Mouse (Mus musculus): ENCODE data around the gene Arl5c. TPM values are rescaled to one million over a fixed set of nuclear protein-coding genes. Genes with fewer than 3 reads are reported as not detected.
A peak's percentile ranks its signal among the peaks of the same experiment; 100 is the strongest.

The Arl5c gene
- polyA plus RNA-seq, 1 experiment from 2014 or later: 4.0 TPM

DNA sequence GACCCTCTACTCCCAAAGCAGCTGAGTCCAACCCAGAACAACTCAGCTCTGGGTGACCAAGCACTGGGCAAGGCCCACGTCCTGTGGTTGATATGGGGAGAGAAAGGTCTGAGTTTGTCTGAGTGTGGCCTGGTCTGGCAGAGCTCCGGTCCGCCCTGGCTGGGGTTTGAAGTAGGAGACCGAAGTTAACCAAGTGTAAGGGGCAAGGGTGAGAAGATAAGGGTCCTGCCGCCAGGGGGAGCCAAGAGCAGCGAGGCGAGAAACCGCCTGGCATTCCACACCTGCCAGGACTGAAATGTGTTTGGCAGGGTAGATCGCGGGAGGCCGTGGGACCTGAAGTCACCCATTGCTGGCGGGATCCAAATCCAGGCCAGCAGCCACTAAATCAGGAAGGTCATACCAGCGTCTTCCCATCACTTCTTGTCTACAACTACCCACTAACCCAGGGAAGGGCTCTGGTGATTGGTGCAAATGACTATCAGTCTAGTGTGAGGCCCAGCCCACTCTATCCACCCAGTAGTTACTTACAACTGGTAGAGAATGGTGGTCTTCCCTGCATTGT is 1.4 kb downstream of the Arl5c start:
- peak overlapping the region; percentile 42 to 50 for H3K4me3 ChIP-seq (ENCODE audit: control insufficient read depth in 1 of 2, insufficient read depth in 1 of 2, low read depth in 1 of 2, low read length in 2 of 2)
- H3K36me3 ChIP-seq (ENCODE audit: control insufficient read depth, insufficient read depth, low read length): no peaks in the 10 kb centered on the region
- no peak overlapping the region for H3K27ac ChIP-seq (replicated peaks in 1 of 2; ENCODE audit: control insufficient read depth in 1 of 2, insufficient read depth in 1 of 2, low read depth in 2 of 2, low read length in 2 of 2)
- ATAC-seq (ENCODE audit: insufficient number of reproducible peaks, insufficient read depth, low FRiP score, low read depth): peak; percentile 41; the same call in 1 of the 2 replicates
- peak overlapping the region; percentile 51 for H3K9ac ChIP-seq (ENCODE audit: low read length)
- WGBS: 5% methylated on average over 13 of the region's 13 CpGs
- H3K4me1 ChIP-seq (ENCODE audit: control insufficient read depth in 2 of 2, insufficient read depth in 2 of 2, low read length in 2 of 2): peaks cover 14 to 19% of the 10 kb centered on the region in 2 experiments
- H3K4me2 ChIP-seq (ENCODE audit: low read length): peak overlapping the region; percentile 83
- no peaks in the 10 kb centered on the region for H3K9me3 ChIP-seq (ENCODE audit: control insufficient read depth, low read length)
- peaks cover 5% of the 10 kb centered on the region; the same call in 1 of the 2 replicates for H3K27me3 ChIP-seq (ENCODE audit: control insufficient read depth, insufficient read depth, low read length)

DNA sequence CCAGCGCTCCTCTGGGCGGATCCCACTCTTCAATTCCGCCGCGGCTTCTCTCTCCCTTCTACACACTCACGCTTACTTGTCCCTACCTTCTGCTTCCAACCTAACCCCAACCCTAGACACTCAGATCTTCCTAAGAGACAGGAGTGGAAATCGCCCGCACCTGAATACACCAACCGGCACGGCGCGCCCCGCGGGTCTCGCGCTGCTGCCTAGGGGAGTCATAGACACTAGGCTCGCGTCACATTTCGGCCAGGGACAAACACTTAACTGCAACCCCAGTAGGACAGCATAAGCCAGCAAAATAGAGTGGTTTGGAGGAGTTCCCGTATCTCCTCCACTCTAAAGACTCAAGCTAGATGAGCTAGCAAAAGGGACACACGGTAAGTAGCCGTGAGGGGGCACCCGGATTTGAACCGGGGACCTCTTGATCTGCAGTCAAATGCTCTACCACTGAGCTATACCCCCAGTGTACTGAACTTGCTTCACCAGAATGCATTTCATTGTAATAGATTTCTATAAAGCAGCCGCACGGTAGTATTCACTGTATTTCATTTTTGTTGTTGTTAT is 7.4 kb downstream of the Arl5c start:
- peak; percentile 79 for ATAC-seq (ENCODE audit: insufficient number of reproducible peaks, insufficient read depth, low FRiP score, low read depth)
- H3K4me3 ChIP-seq (ENCODE audit: control insufficient read depth in 1 of 2, insufficient read depth in 1 of 2, low read depth in 1 of 2, low read length in 2 of 2): peak overlapping the region; percentile 95 to 99
- peaks cover 9 to 22% of the 10 kb centered on the region in 2 experiments; a peak in 3 of 4 replicates for H3K4me1 ChIP-seq (ENCODE audit: control insufficient read depth in 2 of 2, insufficient read depth in 2 of 2, low read length in 2 of 2)
- no peaks in the 10 kb centered on the region for H3K36me3 ChIP-seq (ENCODE audit: control insufficient read depth, insufficient read depth, low read length)
- peak overlapping the region; percentile 92 for H3K4me2 ChIP-seq (ENCODE audit: low read length)
- no peaks in the 10 kb centered on the region for H3K9me3 ChIP-seq (ENCODE audit: control insufficient read depth, low read length)
- peaks cover 26% of the 10 kb centered on the region for H3K27me3 ChIP-seq (ENCODE audit: control insufficient read depth, insufficient read depth, low read length)
- peak overlapping the region; percentile 89 for H3K9ac ChIP-seq (ENCODE audit: low read length)
- H3K27ac ChIP-seq (replicated peaks in 1 of 2; ENCODE audit: control insufficient read depth in 1 of 2, insufficient read depth in 1 of 2, low read depth in 2 of 2, low read length in 2 of 2): peak overlapping the region; percentile 77 to 88
- under 1% methylated on average over 26 of the region's 26 CpGs for WGBS

DNA sequence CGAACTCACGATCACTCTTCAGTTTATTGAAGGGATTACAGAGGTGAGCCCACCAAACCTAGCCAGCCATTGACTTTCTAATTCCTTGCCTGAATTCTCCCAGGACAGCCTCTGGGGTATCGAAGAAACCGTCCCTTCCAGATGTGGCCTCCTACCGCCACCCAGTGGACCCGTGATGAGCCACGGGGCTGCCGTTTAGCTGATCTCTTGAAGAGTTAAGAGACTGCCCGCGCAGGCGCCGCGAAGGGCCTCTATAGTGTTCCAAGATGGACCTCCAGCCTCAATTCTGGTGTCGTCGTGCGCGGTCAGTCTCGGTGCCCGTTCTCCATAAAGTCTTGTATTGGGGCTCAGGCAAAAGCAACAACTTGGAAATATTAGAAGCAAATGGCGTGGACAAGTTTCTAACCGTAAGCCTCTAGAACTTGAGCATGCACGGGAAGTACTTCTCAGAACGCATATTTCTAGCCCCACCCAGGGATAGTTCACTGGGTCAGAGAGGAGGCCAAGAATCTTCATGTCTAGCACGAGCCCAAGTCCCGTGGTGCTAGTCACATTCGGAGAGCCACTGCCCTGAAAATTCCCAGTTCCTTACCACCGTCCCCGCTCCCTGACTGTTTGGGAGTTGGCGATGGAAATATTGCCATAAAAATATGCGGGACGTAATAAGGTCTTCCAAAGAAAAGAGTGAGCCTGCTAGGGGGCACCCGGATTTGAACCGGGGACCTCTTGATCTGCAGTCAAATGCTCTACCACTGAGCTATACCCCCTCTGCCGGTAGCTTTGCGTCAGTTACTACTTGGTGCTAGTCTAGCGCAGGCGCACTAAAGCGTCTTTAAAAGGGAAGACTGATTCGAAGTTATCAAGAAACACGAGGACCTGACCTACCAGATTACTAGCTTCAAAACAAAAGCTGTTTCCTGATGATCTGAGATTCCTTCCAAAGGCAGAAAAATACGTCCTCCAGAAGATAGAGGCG is 8.1 kb downstream of the Arl5c start:
- Histone ChIP-seq H3K4me3 (ENCODE audit: control insufficient read depth in 1 of 2, insufficient read depth in 1 of 2, low read depth in 1 of 2, low read length in 2 of 2) (peak overlapping the region; percentile 95 to 99), H3K27me3 (ENCODE audit: control insufficient read depth, insufficient read depth, low read length) (peaks cover 26% of the 10 kb centered on the region), H3K36me3 (ENCODE audit: control insufficient read depth, insufficient read depth, low read length) (no peaks in the 10 kb centered on the region), H3K9me3 (ENCODE audit: control insufficient read depth, low read length) (no peaks in the 10 kb centered on the region), H3K4me2 (ENCODE audit: low read length) (peak overlapping the region; percentile 92), H3K4me1 (ENCODE audit: control insufficient read depth in 2 of 2, insufficient read depth in 2 of 2, low read length in 2 of 2) (peaks cover 9 to 22% of the 10 kb centered on the region in 2 experiments; a peak in 3 of 4 replicates), H3K9ac (ENCODE audit: low read length) (peak overlapping the region; percentile 89), H3K27ac (replicated peaks in 1 of 2; ENCODE audit: control insufficient read depth in 1 of 2, insufficient read depth in 1 of 2, low read depth in 2 of 2, low read length in 2 of 2) (peak overlapping the region; percentile 77 to 88)
- ATAC-seq (ENCODE audit: insufficient number of reproducible peaks, insufficient read depth, low FRiP score, low read depth): peak; percentile 67
- under 1% methylated on average over 42 of the region's 42 CpGs for WGBS

DNA sequence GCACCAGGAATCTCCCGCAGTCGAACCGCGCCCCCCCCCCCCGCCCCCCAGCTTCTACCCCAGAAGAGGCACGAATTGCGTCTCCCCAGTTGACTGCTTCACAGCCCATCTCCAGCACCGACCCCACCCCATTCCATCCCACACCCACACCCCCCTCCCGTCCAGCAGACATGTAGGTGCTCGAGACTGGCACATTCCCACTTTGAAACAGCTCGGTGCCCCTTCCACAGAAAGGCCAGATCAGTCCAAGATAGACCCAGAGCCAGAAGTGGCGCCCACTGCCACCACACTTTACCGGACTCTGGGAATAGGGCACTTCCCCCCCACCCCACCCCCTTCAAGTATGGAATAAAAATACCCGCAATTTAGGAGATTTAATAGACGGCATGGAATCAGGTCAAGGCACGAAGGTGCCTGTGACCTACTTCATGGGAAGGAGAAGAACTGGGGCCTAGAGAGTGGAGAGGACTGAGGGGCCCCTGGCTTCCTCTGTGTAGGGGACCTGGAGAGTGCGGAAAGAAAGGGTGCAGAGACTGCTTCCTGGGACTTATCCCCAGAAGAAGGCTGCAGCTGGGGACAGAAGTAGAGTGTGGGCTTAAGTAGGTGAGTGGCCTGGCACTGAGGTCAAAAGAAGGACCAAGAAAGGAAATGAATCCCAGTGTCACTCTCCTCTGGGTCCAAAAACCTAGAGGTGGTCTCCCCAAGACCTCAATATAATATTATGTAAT is 9.1 kb downstream of the Arl5c start:
- peaks cover 26% of the 10 kb centered on the region for H3K27me3 ChIP-seq (ENCODE audit: control insufficient read depth, insufficient read depth, low read length)
- H3K36me3 ChIP-seq (ENCODE audit: control insufficient read depth, insufficient read depth, low read length): no peaks in the 10 kb centered on the region

DNA sequence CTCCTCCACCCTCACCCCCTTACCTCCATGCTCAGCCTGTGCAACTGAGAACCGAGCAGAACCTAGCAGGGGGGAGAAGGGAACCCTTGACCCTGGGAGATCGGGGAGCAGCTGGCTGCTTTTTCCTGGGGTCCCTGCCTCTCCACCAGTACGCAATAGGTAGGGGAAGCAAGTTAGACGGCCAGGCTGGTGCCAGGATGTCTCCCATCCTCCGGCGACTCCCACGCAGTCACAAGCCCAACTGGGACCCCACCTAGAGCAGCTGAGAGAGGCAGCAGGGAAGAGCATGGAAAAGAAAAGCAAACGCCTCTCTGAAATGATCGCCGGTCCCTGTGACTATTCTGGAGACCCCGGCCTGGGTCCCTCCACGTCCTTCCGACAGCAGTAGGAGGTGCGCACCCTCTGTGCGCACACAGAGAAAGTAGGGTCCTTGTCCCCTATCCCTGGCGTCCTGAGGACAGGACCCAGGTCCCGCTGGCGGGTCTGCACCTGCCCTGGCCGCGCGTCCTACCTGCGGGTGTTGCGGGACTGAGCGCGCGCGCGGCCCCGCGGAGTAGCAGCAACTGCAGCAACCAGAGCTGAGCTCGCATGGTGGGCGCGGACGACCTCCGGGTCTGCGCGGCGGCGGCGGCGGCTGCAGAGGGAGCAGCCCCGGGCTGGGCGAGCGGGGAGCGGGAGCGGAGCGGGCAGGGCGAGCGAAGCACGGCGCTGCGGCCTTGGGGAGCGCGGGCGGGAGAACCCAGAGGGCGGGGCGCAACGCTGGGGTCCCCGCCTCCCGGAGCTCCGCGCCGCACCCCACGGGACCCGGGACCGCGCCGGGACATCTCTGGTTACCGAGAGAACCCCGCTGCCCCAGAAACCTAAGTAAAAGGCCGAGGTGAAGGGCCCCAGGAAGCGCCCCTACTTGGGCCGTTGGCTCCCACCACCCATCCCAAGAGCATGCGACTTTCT is 10.0 kb downstream of the Arl5c start, which contains the start of gene Plxdc1:
Gene Plxdc1 (minus strand): TSS at position 718 of the 951 bp plus-strand sequence.
- Histone ChIP-seq H3K36me3 (ENCODE audit: control insufficient read depth, insufficient read depth, low read length) (no peaks in the 10 kb centered on the region), H3K4me1 (ENCODE audit: control insufficient read depth in 2 of 2, insufficient read depth in 2 of 2, low read length in 2 of 2) (peaks cover 9 to 22% of the 10 kb centered on the region in 2 experiments; a peak in 3 of 4 replicates), H3K27me3 (ENCODE audit: control insufficient read depth, insufficient read depth, low read length) (peaks cover 35% of the 10 kb centered on the region), H3K9me3 (ENCODE audit: control insufficient read depth, low read length) (no peaks in the 10 kb centered on the region), H3K27ac (replicated peaks in 1 of 2; ENCODE audit: control insufficient read depth in 1 of 2, insufficient read depth in 1 of 2, low read depth in 2 of 2, low read length in 2 of 2) (no peak within 1 kb of the TSS), H3K4me2 (ENCODE audit: low read length) (peak within 1 kb of the TSS; percentile 92), H3K4me3 (ENCODE audit: control insufficient read depth in 1 of 2, insufficient read depth in 1 of 2, low read depth in 1 of 2, low read length in 2 of 2) (peak within 1 kb of the TSS; percentile 42 to 95), H3K9ac (ENCODE audit: low read length) (peak within 1 kb of the TSS; percentile 57)
- 3% methylated on average over 63 of the region's 74 CpGs for WGBS
- ATAC-seq (ENCODE audit: insufficient number of reproducible peaks, insufficient read depth, low FRiP score, low read depth): no peak

More for the DNA sequence above, 9.1 kb downstream of the Arl5c start:
- ATAC-seq (ENCODE audit: insufficient number of reproducible peaks, insufficient read depth, low FRiP score, low read depth): no peak
- Histone ChIP-seq H3K9ac (ENCODE audit: low read length) (peak overlapping the region; percentile 57; the same call in 1 of the 2 replicates), H3K4me1 (ENCODE audit: control insufficient read depth in 2 of 2, insufficient read depth in 2 of 2, low read length in 2 of 2) (peaks cover 9 to 22% of the 10 kb centered on the region in 2 experiments; a peak in 3 of 4 replicates), H3K9me3 (ENCODE audit: control insufficient read depth, low read length) (no peaks in the 10 kb centered on the region), H3K27ac (replicated peaks in 1 of 2; ENCODE audit: control insufficient read depth in 1 of 2, insufficient read depth in 1 of 2, low read depth in 2 of 2, low read length in 2 of 2) (no peak overlapping the region), H3K4me2 (ENCODE audit: low read length) (peak overlapping the region; percentile 92), H3K4me3 (ENCODE audit: control insufficient read depth in 1 of 2, insufficient read depth in 1 of 2, low read depth in 1 of 2, low read length in 2 of 2) (peak overlapping the region; percentile 42 to 95)
- 23% methylated on average over 14 of the region's 17 CpGs for WGBS

DNA sequence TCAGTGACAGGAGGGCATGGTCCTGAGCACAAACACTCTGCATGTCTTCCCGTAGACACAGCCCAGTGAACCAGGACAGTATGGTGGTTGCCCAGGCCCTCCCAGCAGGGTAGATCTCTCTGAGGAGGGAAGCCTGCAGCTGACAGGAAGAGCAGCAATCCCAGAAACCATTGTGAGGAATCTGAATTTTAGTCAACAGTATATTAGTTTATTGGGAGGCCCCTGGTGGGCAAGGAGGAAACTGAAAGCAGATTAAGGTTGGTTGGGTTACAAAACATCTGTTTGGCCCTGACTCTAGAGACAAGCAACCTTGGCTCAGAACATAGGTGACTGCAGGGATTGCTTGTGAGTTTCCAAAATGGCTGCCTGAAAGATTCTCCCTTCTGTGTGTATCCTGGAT is 12.0 kb downstream of the Arl5c start:
- H3K27ac ChIP-seq (replicated peaks in 1 of 2; ENCODE audit: control insufficient read depth in 1 of 2, insufficient read depth in 1 of 2, low read depth in 2 of 2, low read length in 2 of 2): no peak overlapping the region
- H3K9ac ChIP-seq (ENCODE audit: low read length): no peak overlapping the region
- 78% methylated on average over 1 of the region's 1 CpGs for WGBS
- no peak overlapping the region for H3K4me2 ChIP-seq (ENCODE audit: low read length)
- H3K4me3 ChIP-seq (ENCODE audit: control insufficient read depth in 1 of 2, insufficient read depth in 1 of 2, low read depth in 1 of 2, low read length in 2 of 2): no peak overlapping the region
- H3K4me1 ChIP-seq (ENCODE audit: control insufficient read depth in 2 of 2, insufficient read depth in 2 of 2, low read length in 2 of 2): peaks cover 0 to 9% of the 10 kb centered on the region in 2 experiments; a peak in 1 of 4 replicates
- no peak for ATAC-seq (ENCODE audit: insufficient number of reproducible peaks, insufficient read depth, low FRiP score, low read depth)
- peaks cover 35% of the 10 kb centered on the region for H3K27me3 ChIP-seq (ENCODE audit: control insufficient read depth, insufficient read depth, low read length)
- H3K36me3 ChIP-seq (ENCODE audit: control insufficient read depth, insufficient read depth, low read length): no peaks in the 10 kb centered on the region
- no peaks in the 10 kb centered on the region for H3K9me3 ChIP-seq (ENCODE audit: control insufficient read depth, low read length)

Measured in heart, embryonic 14.5 days (tissue).